Mouse (Mus musculus) lung, postnatal 0 days (tissue): ENCODE results near the gene Ush1c. TPM values are rescaled to one million over a fixed set of nuclear protein-coding genes. Genes with fewer than 3 reads are reported as not detected.

Experiments
- ATAC-seq: fragments of 200-750 bp; cut with Nextera tagmentation; 2 replicates; pipeline ENCODE4 v1.8.0; 2017; ENCODE audit warnings: moderate library complexity
- DNase-seq: peaks from one replicate; pipeline ENCODE4 v3.0.0-alpha.2; 2016; ENCODE audit warnings: low spot score
- H3K27ac ChIP-seq: fragments of 300-500 bp; sonication (generic); 2 replicates; pipeline ENCODE4 v1.5.1; 2014; ENCODE audit warnings: antibody characterized with exemption, mild to moderate bottlenecking, low read length, mixed read lengths
- H3K27me3 ChIP-seq: fragments of 300-500 bp; sonication (generic); replicated peaks from 2 replicates; pipeline ENCODE4 v1.6.1; 2014; ENCODE audit warnings: low read length, mixed read lengths; ENCODE audit not compliant: insufficient read depth
- H3K36me3 ChIP-seq: fragments of 300-500 bp; sonication (generic); 2 replicates; pipeline ENCODE4 v1.6.1; 2014; ENCODE audit warnings: low read length, mixed read lengths; ENCODE audit not compliant: insufficient read depth
- H3K4me1 ChIP-seq: fragments of 300-500 bp; sonication (generic); 2 replicates; pipeline ENCODE4 v1.6.1; 2014; ENCODE audit warnings: antibody characterized with exemption, low read depth, low read length, mixed read lengths; ENCODE audit not compliant: insufficient read depth
- H3K4me2 ChIP-seq: fragments of 300-500 bp; sonication (generic); replicated peaks from 2 replicates; pipeline ENCODE4 v1.6.1; 2014; ENCODE audit warnings: low read depth, mild to moderate bottlenecking, low read length, moderate library complexity, mixed read lengths
- H3K4me3 ChIP-seq: fragments of 300-500 bp; sonication (generic); 2 replicates; pipeline ENCODE4 v1.5.1; 2014; ENCODE audit warnings: low read depth, low read length
- H3K9ac ChIP-seq: fragments of 300-500 bp; sonication (generic); replicated peaks from 2 replicates; pipeline ENCODE4 v1.6.1; 2014; ENCODE audit warnings: low read depth, mild to moderate bottlenecking
- H3K9me3 ChIP-seq: fragments of 300-500 bp; sonication (generic); 2 replicates; pipeline ENCODE4 v1.6.1; 2016; ENCODE audit warnings: low read length, mixed read lengths
- CTCF ChIP-seq: IDR thresholded peaks from 2 replicates; pipeline ENCODE4 v1.5.1; 2016; ENCODE audit warnings: antibody characterized with exemption, mild to moderate bottlenecking
- EP300 ChIP-seq: IDR thresholded peaks from 2 replicates; pipeline ENCODE4 v1.6.1; 2016; ENCODE audit warnings: antibody characterized with exemption, mild to moderate bottlenecking, control low read depth
- WGBS: fragments of 180-500 bp; shearing (Covaris S2); extraction: QIAGEN DNeasy Blood & Tissue Kit; methylation state at CpG from one replicate; pipeline ENCODE4 v1.1.7; 2014; 5-methylcytosine and 5-hydroxymethylcytosine counted together
- polyA plus RNA-seq: library from polyadenylated mRNA; unstranded; fragments of >200 nt; fragmentation: Nextera tagmentation; extraction: Ambion mirVana; gene quantifications from 2 replicates; pipeline ENCODE4 v1.2.1, GENCODE M21; 2015

The Ush1c gene
- 0.13 TPM in 1 of 2 replicates, not detected in the other for polyA plus RNA-seq

DNA sequence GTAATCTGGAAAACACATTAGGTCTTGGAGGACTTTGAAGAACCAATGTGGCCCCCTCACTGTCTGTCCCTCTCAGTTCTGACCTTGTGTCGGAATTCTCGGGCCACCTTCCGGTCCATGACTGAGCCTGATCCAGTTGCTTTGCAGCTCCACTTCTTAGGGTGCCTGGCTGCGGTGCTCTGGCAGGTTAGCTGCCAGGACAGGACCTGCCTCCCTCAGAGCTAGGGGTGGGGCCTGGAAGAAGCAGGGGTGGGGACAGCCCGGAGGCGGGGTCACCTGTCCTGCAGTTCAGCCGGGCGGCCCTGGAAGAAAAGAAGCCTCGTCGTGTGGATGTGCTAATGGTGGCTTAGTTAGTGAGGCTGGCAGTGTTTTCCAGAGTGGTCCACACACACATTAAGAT lies at the start of gene Ush1c:
Gene Ush1c (minus strand): TSS at position 158 of the 400 bp plus-strand sequence.
- ATAC-seq, result peak; percentile 75
- no peak within 1 kb of the TSS for H3K27ac ChIP-seq
- H3K4me2 ChIP-seq, result no peak within 1 kb of the TSS
- 22% methylated on average over 10 of the region's 10 CpGs for WGBS
- H3K4me1 ChIP-seq, result no peaks in the 10 kb centered on the region
- H3K9ac ChIP-seq, result no peak within 1 kb of the TSS
- H3K27me3 ChIP-seq, result no peaks in the 10 kb centered on the region
- no peaks in the 10 kb centered on the region for H3K9me3 ChIP-seq
- no peak within 1 kb of the TSS for H3K4me3 ChIP-seq
- TF ChIP-seq EP300 (no peak), CTCF (no peak)
- H3K36me3 ChIP-seq, result no peaks in the 10 kb centered on the region
- peak; percentile 44 for DNase-seq

DNA sequence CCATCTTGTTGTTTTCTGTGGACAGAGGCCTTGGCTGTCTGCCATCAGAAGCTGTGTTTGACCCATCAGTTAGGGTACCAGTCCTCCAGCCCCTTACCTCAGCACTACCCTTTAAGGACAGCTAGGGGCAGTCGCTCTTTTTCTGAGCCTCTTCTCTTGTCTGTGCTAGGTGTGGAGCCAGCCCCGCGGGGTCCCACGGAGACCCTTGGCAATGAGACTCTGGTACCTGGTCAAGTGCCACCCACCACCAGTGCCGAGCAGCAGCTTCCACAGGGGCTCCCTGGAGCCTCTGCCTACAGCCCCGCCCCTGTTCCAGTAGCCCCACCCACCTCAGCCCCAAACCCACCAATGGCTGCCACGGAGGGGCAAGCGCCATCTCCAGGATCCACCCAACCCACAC lies 48.7 kb upstream of the Ush1c start:
- Histone ChIP-seq H3K9ac (no peak overlapping the region), H3K27ac (no peak overlapping the region), H3K4me1 (no peaks in the 10 kb centered on the region), H3K27me3 (no peaks in the 10 kb centered on the region), H3K36me3 (no peaks in the 10 kb centered on the region), H3K9me3 (no peaks in the 10 kb centered on the region), H3K4me3 (no peak overlapping the region), H3K4me2 (no peak overlapping the region)
- no peak for DNase-seq
- no peak for ATAC-seq
- 34% methylated on average over 8 of the region's 8 CpGs for whole genome bisulfite sequencing
- TF ChIP-seq EP300, result no peak
- TF ChIP-seq CTCF, result no peak

DNA sequence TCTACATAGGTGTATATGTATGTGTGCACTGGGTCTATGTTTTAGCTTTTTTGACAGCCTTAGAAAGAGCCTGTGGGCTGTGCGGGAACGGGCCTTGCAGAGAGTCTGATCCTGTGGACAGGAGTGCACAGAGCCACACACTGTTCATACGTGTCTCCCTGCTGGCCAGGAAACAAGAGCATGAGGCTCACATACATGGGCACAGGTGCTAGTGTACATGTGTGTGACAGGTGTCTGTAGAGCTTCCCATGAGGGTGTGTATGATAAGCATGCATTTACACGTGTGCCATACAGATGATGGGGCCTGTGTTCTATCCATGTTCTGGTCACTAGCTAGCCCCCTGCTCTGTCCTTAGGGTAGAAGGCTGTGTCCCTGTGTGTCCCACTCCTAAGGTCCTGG lies 48.1 kb upstream of the Ush1c start:
- no peaks in the 10 kb centered on the region for H3K9me3 ChIP-seq
- no peak overlapping the region for H3K9ac ChIP-seq
- no peaks in the 10 kb centered on the region for H3K4me1 ChIP-seq
- 84% methylated on average over 4 of the region's 4 CpGs for WGBS
- DNase-seq (no peak), ATAC-seq (no peak)
- H3K4me2 ChIP-seq, result no peak overlapping the region
- no peaks in the 10 kb centered on the region for H3K36me3 ChIP-seq
- H3K27me3 ChIP-seq, result no peaks in the 10 kb centered on the region
- no peak overlapping the region for H3K4me3 ChIP-seq
- no peak overlapping the region for H3K27ac ChIP-seq
- TF ChIP-seq CTCF (no peak), EP300 (no peak)

DNA sequence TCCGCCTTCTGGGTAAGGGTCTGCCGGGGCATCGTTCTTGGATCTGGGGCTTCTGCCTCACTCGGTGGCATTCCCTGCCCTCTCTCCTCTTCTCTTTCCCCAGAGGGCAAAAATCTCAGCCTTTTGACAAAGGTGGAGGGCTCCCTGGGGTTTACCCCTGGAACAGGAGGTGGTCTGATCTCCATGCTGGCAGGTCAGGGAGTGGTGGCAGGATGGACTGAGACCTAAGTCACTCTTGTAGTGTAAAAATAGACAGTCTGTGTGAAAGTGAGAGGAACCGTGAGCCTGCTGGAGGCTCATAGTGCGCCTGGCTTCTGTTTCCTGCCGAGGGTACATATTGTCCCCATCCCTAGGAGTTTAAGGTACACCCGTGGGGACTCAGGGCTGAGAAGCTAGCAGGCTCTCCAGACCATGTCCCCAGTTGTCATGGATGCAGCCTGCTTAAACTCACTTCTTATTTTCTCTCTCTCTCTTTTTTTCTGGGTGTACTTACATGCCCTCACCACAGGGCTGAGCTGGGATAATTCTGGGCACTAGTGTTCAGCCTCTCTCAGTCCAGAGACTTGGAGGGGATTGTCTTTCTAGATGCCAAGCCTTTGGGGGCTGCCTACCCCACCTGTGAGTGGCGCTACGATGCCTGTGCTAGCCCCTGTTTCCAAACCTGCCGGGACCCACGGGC lies 47.0 kb upstream of the Ush1c start:
- TF ChIP-seq EP300 (no peak), CTCF (no peak)
- Histone ChIP-seq H3K4me2 (no peak overlapping the region), H3K4me3 (no peak overlapping the region), H3K9ac (no peak overlapping the region), H3K27me3 (no peaks in the 10 kb centered on the region), H3K27ac (no peak overlapping the region), H3K36me3 (no peaks in the 10 kb centered on the region), H3K9me3 (no peaks in the 10 kb centered on the region), H3K4me1 (no peaks in the 10 kb centered on the region)
- DNase-seq (no peak), ATAC-seq (no peak)
- 84% methylated on average over 12 of the region's 12 CpGs for WGBS

DNA sequence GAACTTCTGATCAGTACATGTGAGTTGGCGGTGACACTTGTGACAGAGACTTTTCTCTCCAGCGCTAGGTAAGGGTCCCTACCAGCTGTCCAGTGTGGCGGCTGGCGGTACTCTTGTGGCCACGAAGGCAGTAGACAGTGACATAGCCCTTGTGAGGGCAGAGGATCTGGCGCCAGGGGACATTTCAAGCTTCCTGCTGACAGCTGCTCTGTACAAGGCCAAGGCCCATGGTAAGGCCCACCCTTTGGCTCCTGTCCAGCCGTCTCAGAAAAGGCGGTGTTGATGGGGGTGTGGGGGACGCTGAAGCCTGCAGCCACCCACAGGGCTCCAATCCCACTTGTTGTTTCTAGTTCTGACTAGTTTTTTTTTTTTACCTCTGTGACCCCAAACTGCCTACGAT lies 45.4 kb upstream of the Ush1c start:
- ATAC-seq (no peak), DNase-seq (peak; percentile 22)
- H3K27me3 ChIP-seq, result no peaks in the 10 kb centered on the region
- H3K36me3 ChIP-seq, result no peaks in the 10 kb centered on the region
- TF ChIP-seq EP300, result no peak
- no peak for TF ChIP-seq CTCF
- H3K4me1 ChIP-seq, result no peaks in the 10 kb centered on the region
- H3K4me3 ChIP-seq, result no peak overlapping the region
- H3K4me2 ChIP-seq, result no peak overlapping the region
- 44% methylated on average over 10 of the region's 10 CpGs for WGBS
- H3K27ac ChIP-seq, result no peak overlapping the region
- H3K9ac ChIP-seq, result no peak overlapping the region
- H3K9me3 ChIP-seq, result no peaks in the 10 kb centered on the region

DNA sequence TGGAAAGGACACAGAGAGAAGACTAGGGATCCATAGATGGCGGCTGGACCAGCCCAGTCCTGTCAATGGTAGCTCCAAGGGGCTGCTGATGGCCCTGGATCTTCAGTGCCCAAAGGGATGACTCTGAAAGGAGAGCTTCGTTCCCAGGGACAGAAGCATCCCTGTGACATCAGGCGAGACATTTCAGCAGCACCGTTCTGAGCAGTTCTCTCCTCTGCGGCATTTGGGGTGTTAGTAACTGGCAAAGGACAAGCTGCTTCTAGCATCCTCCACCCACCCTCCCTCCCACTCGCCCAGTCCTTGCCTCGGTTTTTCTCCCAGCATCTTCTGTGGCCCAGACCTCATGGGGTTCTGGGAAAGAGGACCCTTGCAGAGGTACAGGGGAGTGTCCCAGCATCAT lies 44.0 kb upstream of the Ush1c start:
- H3K4me3 ChIP-seq, result no peak overlapping the region
- no peak overlapping the region for H3K4me2 ChIP-seq
- H3K9ac ChIP-seq, result no peak overlapping the region
- WGBS, result 45% methylated on average over 7 of the region's 7 CpGs
- H3K36me3 ChIP-seq, result no peaks in the 10 kb centered on the region
- ATAC-seq (no peak), DNase-seq (no peak)
- no peak for TF ChIP-seq CTCF
- no peak for TF ChIP-seq EP300
- H3K27me3 ChIP-seq, result no peaks in the 10 kb centered on the region
- H3K27ac ChIP-seq, result no peak overlapping the region
- no peaks in the 10 kb centered on the region for H3K9me3 ChIP-seq
- H3K4me1 ChIP-seq, result no peaks in the 10 kb centered on the region

DNA sequence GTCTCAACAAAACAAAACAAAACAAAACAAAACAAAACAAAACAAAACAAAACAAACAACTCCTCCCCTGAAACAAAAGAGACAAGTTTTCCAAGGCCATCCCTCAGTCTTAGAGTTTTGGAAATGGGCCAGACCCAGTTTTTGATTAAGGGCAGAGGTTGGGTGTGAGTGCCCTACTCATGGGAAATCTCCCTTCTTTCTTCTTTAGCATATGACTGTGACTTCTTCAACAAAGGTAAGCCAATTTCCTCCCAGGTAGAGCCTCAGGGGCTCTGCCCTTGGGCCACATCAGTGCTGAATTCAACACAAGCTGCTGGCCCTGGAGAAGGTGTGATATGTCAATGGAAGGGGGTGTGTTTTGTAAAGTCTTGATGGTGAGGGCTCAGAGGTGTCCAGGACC lies 42.6 kb upstream of the Ush1c start:
- Histone ChIP-seq H3K4me3 (no peak overlapping the region), H3K4me1 (no peaks in the 10 kb centered on the region), H3K4me2 (no peak overlapping the region), H3K27me3 (no peaks in the 10 kb centered on the region), H3K9me3 (no peaks in the 10 kb centered on the region), H3K36me3 (no peaks in the 10 kb centered on the region), H3K27ac (no peak overlapping the region), H3K9ac (no peak overlapping the region)
- ATAC-seq (no peak), DNase-seq (no peak)
- no peak for TF ChIP-seq CTCF
- TF ChIP-seq EP300, result no peak
